Mouse (Mus musculus) right cerebral cortex, postnatal 4 days (tissue): Measurements from ENCODE around the gene Nppb.
A peak's percentile ranks its signal among the peaks of the same experiment; 100 is the strongest.

Experiments
- DNase-seq: peaks from one replicate; pipeline ENCODE4 v3.0.0-alpha.2; 2022

The Nppb gene

GRCm38 (mm10) chr4:147977726-147978125 lies 7.9 kb upstream of the Nppb start:
- DNase-seq = no peak

GRCm38 (mm10) chr4:147978391-147978790 lies 7.2 kb upstream of the Nppb start:
- no peak for DNase-seq

GRCm38 (mm10) chr4:147979441-147979860 lies 6.1 kb upstream of the Nppb start:
- no peak for DNase-seq

- DNase-seq = no peak
Measured at GRCm38 (mm10) chr4:147993571-147994095, 8.0 kb downstream of the Nppb start.

GRCm38 (mm10) chr4:147995311-147995710 lies 9.7 kb downstream of the Nppb start:
- no peak for DNase-seq

- DNase-seq = peak; percentile 47
Measured at GRCm38 (mm10) chr4:148000202-148000772, 14.7 kb downstream of the Nppb start, which contains the start of gene Nppa. TSS of gene Nppa (plus strand) at chr4:148000722.

- DNase-seq = no peak
Measured at GRCm38 (mm10) chr4:148001013-148001789, 15.6 kb downstream of the Nppb start.

GRCm38 (mm10) chr4:148001866-148002265 lies 16.3 kb downstream of the Nppb start:
- no peak for DNase-seq

GRCm38 (mm10) chr4:148004361-148004760 lies 18.8 kb downstream of the Nppb start:
- DNase-seq = no peak

GRCm38 (mm10) chr4:148008412-148008811 lies 22.8 kb downstream of the Nppb start:
- DNase-seq = peak; percentile 60

GRCm38 (mm10) chr4:148009641-148010040 lies 24.1 kb downstream of the Nppb start:
- no peak for DNase-seq

GRCm38 (mm10) chr4:148011332-148011731 lies 25.7 kb downstream of the Nppb start:
- no peak for DNase-seq

- no peak for DNase-seq
Measured at GRCm38 (mm10) chr4:148012216-148012615, 26.6 kb downstream of the Nppb start.

- DNase-seq = no peak
Measured at GRCm38 (mm10) chr4:148015418-148015817, 29.8 kb downstream of the Nppb start.

- no peak for DNase-seq
Measured at GRCm38 (mm10) chr4:148016981-148017380, 31.4 kb downstream of the Nppb start.

GRCm38 (mm10) chr4:148018410-148018809 lies 32.8 kb downstream of the Nppb start:
- no peak for DNase-seq

GRCm38 (mm10) chr4:148024003-148024402 lies 38.4 kb downstream of the Nppb start:
- no peak for DNase-seq

GRCm38 (mm10) chr4:148029297-148029696 lies 43.7 kb downstream of the Nppb start:
- no peak for DNase-seq

- DNase-seq = no peak
Measured at GRCm38 (mm10) chr4:148030506-148030905, 44.9 kb downstream of the Nppb start.

GRCm38 (mm10) chr4:148033858-148034410 lies 48.3 kb downstream of the Nppb start:
- DNase-seq = no peak

GRCm38 (mm10) chr4:148035440-148035839 lies 49.9 kb downstream of the Nppb start:
- DNase-seq = no peak
